Mouse (Mus musculus): ENCODE measurements around the gene Il13. TPM values are rescaled to one million over a fixed set of nuclear protein-coding genes. Genes with fewer than 3 reads are reported as not detected.

Il13 gene
- total RNA-seq, 2 experiments from 2014 or later, result not detected

DNA sequence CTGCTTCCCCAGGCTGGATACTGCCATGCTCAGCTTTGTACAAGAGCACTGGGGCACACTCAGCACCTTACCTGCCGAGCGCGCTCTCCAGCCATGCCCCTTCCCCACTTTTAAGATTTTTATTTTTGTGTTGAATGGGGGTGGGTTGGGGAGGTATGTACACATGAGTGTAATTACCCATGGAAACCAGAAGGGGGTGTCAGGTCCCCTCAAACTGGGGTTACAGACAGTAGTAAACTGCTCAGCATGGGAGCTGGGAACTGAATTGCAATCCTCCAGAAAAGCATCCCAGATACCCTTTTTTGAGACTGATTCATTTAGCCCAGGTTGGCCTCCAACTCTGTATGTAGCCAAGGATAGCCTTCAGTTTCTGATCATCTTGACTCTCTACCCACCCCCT lies 29.5 kb downstream of the Il13 start:
- no peak for ATAC-seq (replicated peaks; ENCODE audit: low FRiP score, low TSS enrichment, poor library complexity, severe bottlenecking)

DNA sequence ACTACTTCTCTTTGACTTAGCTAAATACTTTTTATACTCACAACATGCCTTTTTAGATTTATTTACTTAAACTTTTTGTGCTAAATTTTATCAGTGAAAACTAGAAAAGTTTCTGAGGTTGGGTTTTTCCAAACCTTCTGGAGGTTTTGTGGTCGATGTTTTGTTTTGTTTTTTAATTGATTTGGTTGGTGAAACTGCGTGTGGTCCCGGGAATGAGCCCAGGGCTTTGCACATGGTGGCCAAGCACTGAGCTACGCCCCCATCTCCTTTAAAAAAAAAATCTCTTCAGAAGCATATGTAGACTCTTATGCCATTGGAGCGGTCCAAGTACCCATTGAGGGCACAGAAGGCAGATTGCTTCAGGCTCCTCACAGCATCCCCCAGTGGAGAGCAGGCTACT lies 43.4 kb downstream of the Il13 start:
- no peak for ATAC-seq (replicated peaks; ENCODE audit: low FRiP score, low TSS enrichment, poor library complexity, severe bottlenecking)

DNA sequence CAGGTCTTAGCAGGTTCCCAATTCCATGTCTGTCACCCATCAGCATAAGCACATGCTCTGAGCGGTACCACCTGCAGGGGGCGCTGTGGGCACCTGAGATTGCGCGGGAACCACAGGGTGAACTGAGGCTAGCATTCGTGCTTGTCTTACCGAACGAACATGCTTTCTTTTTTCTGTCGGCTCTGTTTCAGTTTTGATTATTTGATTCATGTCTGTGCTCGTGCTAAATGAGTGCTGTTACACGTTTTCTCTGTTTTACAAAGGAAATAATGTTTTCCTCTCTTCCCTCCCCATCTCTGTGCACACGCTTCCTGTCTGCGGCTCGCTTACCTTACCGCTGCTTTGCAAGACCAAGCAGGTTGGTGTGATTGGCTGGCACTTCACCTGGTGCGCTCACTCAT lies 44.1 kb downstream of the Il13 start:
- peak; percentile 89 for ATAC-seq (replicated peaks; ENCODE audit: low FRiP score, low TSS enrichment, poor library complexity, severe bottlenecking)

DNA sequence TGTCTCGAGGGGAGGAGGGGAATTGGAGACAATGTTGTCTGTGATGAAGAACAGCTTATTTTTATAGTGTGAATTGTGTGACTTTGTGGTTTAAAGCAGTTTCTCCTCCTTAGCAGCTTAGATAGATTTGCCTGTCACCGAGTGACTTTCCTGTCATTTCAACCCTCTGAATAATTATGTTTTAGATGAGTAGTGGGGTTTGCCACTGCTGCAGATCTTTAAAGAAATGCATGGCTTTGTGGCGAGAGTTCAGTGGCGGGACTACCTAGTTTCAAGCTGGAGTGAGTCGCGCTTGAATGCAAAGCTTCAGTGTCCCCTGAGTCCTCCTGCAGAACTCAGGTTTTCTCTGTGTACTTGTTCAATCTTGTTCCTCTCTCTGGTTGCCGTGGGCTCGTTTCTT lies 46.2 kb downstream of the Il13 start:
- ATAC-seq (replicated peaks; ENCODE audit: low FRiP score, low TSS enrichment, poor library complexity, severe bottlenecking), result no peak

DNA sequence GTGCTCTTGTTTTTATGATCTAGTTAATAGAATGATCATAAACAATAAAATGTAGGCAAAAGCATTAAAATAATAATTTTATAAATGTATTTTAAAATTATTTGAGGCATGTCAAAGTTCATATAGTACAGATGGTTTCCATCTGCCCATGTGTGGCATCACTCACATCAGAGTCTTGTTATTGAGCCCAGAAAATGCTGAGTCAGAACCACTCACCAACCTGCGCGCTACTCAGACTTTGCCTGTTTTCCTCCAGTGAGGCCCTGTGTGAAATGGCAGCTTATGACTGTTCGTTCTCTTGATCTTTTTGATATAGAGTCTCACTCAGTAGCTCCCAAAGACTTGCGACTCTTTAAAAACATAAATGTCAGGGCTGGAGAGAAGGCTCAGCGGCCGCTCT lies 49.0 kb downstream of the Il13 start:
- no peak for ATAC-seq (replicated peaks; ENCODE audit: low FRiP score, low TSS enrichment, poor library complexity, severe bottlenecking)

DNA sequence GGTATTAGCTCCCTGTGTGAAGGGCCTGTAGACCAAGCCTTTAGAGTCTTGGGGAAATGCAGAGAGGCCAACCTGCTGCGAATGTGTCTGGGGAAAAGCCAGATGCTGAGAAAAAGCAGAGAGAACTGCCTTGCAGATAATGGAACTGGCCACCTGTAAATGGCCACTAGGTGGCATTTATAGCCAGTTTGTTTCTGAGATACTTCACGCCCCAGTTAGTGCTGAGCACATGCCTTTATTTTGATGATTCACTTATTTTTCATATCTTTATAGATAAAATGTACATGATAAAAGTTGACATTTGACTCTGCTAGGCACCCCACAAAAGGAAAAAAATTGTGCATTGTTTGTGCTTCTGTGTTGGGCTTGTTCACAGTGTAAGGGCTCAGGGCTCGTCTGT lies 49.7 kb downstream of the Il13 start:
- peak; percentile 75 for ATAC-seq (replicated peaks; ENCODE audit: low FRiP score, low TSS enrichment, poor library complexity, severe bottlenecking)

DNA sequence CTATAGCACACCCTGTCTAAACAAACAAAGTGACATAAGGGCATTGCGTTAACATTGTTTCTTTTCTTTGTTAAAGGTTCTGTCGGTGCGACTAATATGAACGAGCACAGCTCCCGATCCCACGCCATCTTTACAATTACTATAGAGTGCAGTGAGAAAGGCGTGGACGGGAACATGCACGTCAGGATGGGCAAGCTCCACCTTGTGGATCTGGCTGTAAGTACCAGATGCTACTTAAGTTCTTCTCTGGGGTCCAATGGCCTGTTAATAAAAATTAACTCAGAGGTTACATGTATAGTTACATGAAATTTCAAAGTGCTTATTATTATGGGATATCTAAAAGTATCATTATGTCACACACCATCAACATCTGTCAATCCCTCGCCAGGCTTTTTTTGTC lies 51.4 kb downstream of the Il13 start:
- no peak; the same call in 1 of the 2 replicates for ATAC-seq (replicated peaks; ENCODE audit: low FRiP score, low TSS enrichment, poor library complexity, severe bottlenecking)

Other genes with a start within 250 kb of the Il13 start
- 2.6 TPM in 1 of 2 replicates, not detected in the other for gene Leap2, start 211.5 kb downstream of the Il13 start, total RNA-seq (2014; fragmentation: Nextera tagmentation)
- gene Leap2, start 211.5 kb downstream of the Il13 start, total RNA-seq (2017), result not detected in 2 replicates
- 289 and 326 TPM in 2 replicates for gene Uqcrq, start 203.9 kb downstream of the Il13 start, total RNA-seq (2014; fragmentation: Nextera tagmentation)
- 30.9 and 67.9 TPM in 2 replicates for gene Uqcrq, start 203.9 kb downstream of the Il13 start, total RNA-seq (2017)
- 0.24 and 0.32 TPM in 2 replicates for gene Gdf9, start 203.7 kb downstream of the Il13 start, total RNA-seq (2014; fragmentation: Nextera tagmentation)
- gene Gdf9, start 203.7 kb downstream of the Il13 start, total RNA-seq (2017), result 0.42 and 0.80 TPM in 2 replicates
- not detected in 2 replicates for gene Gm10447, start 177.6 kb downstream of the Il13 start, total RNA-seq (2014; fragmentation: Nextera tagmentation)
- not detected in 2 replicates for gene Gm10447, start 177.6 kb downstream of the Il13 start, total RNA-seq (2017)
- not detected in 2 replicates for gene Shroom1, start 177.5 kb downstream of the Il13 start, total RNA-seq (2014; fragmentation: Nextera tagmentation)
- not detected in 2 replicates for gene Shroom1, start 177.5 kb downstream of the Il13 start, total RNA-seq (2017)
- not detected in 2 replicates for gene Gm9837, start 164.2 kb downstream of the Il13 start, total RNA-seq (2014; fragmentation: Nextera tagmentation)
- gene Gm9837, start 164.2 kb downstream of the Il13 start, total RNA-seq (2017), result not detected in 2 replicates
- not detected in 2 replicates for gene Gm9945, start 154.5 kb downstream of the Il13 start, total RNA-seq (2014; fragmentation: Nextera tagmentation)
- not detected in 2 replicates for gene Gm9945, start 154.5 kb downstream of the Il13 start, total RNA-seq (2017)
- gene Sowaha, start 154.4 kb downstream of the Il13 start, total RNA-seq (2014; fragmentation: Nextera tagmentation), result 3.9 and 7.0 TPM in 2 replicates
- 3.7 and 4.7 TPM in 2 replicates for gene Sowaha, start 154.4 kb downstream of the Il13 start, total RNA-seq (2017)
- 229 and 247 TPM in 2 replicates for gene Sept8, start 115.4 kb downstream of the Il13 start, total RNA-seq (2014; fragmentation: Nextera tagmentation)
- gene Sept8, start 115.4 kb downstream of the Il13 start, total RNA-seq (2017), result 135 and 175 TPM in 2 replicates
- gene Kif3a, start 67.3 kb downstream of the Il13 start, total RNA-seq (2014; fragmentation: Nextera tagmentation), result 14.4 and 14.6 TPM in 2 replicates
- gene Kif3a, start 67.3 kb downstream of the Il13 start, total RNA-seq (2017), result 20.0 and 21.9 TPM in 2 replicates
- not detected in 2 replicates for gene Il4, start 16.0 kb downstream of the Il13 start, total RNA-seq (2014; fragmentation: Nextera tagmentation)
- 3.5 and 5.0 TPM in 2 replicates for gene Il4, start 16.0 kb downstream of the Il13 start, total RNA-seq (2017)
- gene Rad50, start 72.6 kb upstream of the Il13 start, total RNA-seq (2014; fragmentation: Nextera tagmentation), result 53.6 and 58.6 TPM in 2 replicates
- gene Rad50, start 72.6 kb upstream of the Il13 start, total RNA-seq (2017), result 91.4 and 110 TPM in 2 replicates
- not detected in 2 replicates for gene Il5, start 86.1 kb upstream of the Il13 start, total RNA-seq (2014; fragmentation: Nextera tagmentation)
- gene Il5, start 86.1 kb upstream of the Il13 start, total RNA-seq (2017), result not detected in 2 replicates
- gene Irf1, start 135.3 kb upstream of the Il13 start, total RNA-seq (2014; fragmentation: Nextera tagmentation), result 3.1 and 4.4 TPM in 2 replicates
- gene Irf1, start 135.3 kb upstream of the Il13 start, total RNA-seq (2017), result 39.2 and 50.6 TPM in 2 replicates
- not detected in 2 replicates for gene Gm17334, start 138.5 kb upstream of the Il13 start, total RNA-seq (2014; fragmentation: Nextera tagmentation)
- 0.89 TPM in 1 of 2 replicates, not detected in the other for gene Gm17334, start 138.5 kb upstream of the Il13 start, total RNA-seq (2017)
- gene Gm12216, start 224.6 kb upstream of the Il13 start, total RNA-seq (2014; fragmentation: Nextera tagmentation), result 5.5 and 12.6 TPM in 2 replicates
- 1.5 TPM in 1 of 2 replicates, not detected in the other for gene Gm12216, start 224.6 kb upstream of the Il13 start, total RNA-seq (2017)

Data from megakaryocyte-erythroid progenitor cell, adult 5-6 weeks (primary cell).